Mouse (Mus musculus): Measurements from ENCODE around the gene Scamp3. TPM values are rescaled to one million over a fixed set of nuclear protein-coding genes. Genes with fewer than 3 reads are reported as not detected.
A peak's percentile ranks its signal among the peaks of the same experiment; 100 is the strongest.

Scamp3 gene
- polyA plus RNA-seq, 1 experiment = 96.1 TPM

DNA sequence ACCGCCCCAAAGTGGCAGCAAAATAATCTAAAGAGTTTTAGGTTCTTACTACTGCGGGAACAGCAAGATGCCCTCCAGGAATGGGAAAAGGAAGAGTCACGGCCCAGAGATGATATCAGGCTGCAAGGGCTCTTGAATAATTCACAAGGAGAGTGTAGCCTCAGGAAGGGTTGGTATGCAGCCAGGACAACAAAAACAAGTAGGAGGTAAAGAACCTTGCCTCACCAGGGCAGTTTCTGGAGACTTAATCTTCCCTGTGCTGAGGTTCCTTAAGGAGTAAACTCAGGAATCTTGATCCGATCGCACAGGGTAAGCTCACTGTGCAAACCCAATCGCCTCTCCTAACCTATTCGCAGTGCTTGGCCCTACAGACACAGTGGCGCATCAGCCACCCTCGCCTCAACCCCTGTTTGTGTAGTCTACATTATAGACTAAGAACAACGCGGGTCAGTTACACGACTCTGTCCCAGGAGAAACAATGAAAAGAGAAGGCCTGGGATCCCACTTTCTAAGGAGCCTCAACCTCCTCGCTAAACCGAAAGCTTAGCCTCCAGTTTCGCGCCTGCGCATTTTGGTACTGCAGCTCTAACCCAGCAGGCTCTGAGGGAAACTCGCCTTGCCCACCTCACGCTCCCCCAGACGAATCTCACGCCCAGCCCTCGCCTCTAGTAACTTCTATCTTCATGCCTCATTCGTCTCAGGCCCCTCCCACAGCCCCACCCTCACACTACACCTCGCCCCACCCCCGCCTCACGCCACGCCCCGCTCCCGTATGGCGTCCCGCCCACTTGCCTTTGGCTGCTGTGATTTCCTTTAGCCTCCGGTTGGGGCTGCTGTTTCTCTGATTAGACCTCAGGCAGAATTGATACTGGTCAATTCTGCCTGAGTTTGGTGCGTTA is 19.0 kb downstream of the Scamp3 start:
- TF ChIP-seq CTCF (IDR thresholded peaks at IDR 0.05; ENCODE audit: extremely low read depth, insufficient read length, insufficient replicate concordance, low read depth, low read length) (peak; percentile 51; the same call in 1 of the 2 replicates), POLR2A (IDR thresholded peaks at IDR 0.05; ENCODE audit: low read depth, low read length) (peak; percentile 51; the same call in 1 of the 2 replicates)
- peaks cover 5% of the 10 kb centered on the region; the same call in 1 of the 2 replicates for H3K4me1 ChIP-seq (ENCODE audit: control insufficient read depth, insufficient read depth, insufficient read length, low read length)
- H3K36me3 ChIP-seq (ENCODE audit: control insufficient read depth, insufficient read depth, low read length) = no peaks in the 10 kb centered on the region
- H3K4me3 ChIP-seq (ENCODE audit: low read depth, low read length) = peak overlapping the region; percentile 61
- H3K27me3 ChIP-seq (ENCODE audit: control insufficient read depth, insufficient read depth, low read length) = no peaks in the 10 kb centered on the region
- peak overlapping the region; percentile 65 for H3K27ac ChIP-seq (ENCODE audit: insufficient read depth, low read depth, low read length)
- 7% methylated on average over 33 of the region's 33 CpGs for WGBS

DNA sequence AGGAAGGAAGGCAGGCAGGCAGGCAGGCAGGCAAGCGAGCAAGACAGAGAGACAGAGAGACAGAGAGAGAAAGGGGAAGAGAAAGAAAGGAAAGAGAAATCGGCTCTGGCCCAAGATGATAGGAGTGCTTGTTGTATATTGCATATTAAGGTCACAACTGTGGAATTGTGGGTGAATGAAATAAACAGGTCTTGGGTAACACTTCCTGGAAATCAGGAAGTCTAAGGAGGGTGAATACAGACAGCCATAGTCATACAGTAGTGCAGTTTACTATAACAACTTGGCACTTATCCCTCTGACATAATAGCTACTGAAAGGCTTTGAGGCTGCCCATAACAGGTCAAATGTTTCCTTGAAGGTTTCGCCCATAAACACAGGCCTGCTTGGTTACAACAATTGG is 22.6 kb downstream of the Scamp3 start:
- H3K4me1 ChIP-seq (ENCODE audit: control insufficient read depth, insufficient read depth, insufficient read length, low read length) = peaks cover 8% of the 10 kb centered on the region; the same call in 1 of the 2 replicates
- WGBS = 68% methylated on average over 3 of the region's 3 CpGs
- H3K27ac ChIP-seq (ENCODE audit: insufficient read depth, low read depth, low read length) = no peak overlapping the region
- TF ChIP-seq POLR2A (IDR thresholded peaks at IDR 0.05; ENCODE audit: low read depth, low read length) (no peak), CTCF (IDR thresholded peaks at IDR 0.05; ENCODE audit: extremely low read depth, insufficient read length, insufficient replicate concordance, low read depth, low read length) (no peak)
- H3K36me3 ChIP-seq (ENCODE audit: control insufficient read depth, insufficient read depth, low read length) = peaks cover 8% of the 10 kb centered on the region; the same call in 1 of the 2 replicates
- no peak overlapping the region for H3K4me3 ChIP-seq (ENCODE audit: low read depth, low read length)
- H3K27me3 ChIP-seq (ENCODE audit: control insufficient read depth, insufficient read depth, low read length) = no peaks in the 10 kb centered on the region

DNA sequence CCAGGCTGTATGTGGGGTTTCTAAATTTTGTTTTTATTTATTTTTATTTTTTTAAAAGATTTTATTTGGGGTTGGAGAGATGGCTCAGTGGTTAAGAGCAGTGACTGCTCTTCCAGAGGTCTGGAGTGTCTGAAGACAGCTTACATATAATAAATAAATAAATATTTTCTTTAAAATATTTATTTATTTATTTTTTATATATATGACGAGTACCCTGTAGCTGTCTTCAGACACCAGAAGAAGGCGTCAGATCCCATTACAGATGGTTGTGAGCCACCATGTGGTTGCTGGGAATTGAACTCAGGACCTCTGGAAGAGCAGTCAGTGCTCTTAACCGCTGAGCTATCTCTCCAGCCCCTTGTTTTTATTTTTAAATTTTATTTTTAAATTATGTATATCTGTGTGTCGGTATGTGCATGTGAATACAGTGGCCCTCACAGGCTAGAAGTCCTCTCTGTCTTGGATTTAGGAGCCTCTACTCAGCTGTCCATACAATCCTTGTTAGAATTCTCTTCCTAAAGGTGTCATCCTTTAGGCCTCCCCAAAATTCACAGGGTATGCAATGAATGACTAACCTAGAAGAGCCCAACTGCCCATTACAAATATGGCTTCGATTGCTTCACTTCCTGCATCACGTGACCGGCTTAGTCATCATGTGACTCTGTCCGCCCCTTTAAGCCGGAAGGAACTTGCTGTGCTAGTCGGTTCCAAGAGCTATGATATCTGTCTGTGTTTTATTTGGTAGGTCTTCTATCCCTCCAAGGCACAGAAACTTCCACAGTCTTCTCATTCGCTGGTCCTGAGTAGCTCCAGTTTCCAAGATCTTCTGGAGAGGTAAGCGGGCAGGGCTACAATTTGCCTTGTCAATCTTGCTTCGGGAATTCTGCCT is 25.2 kb downstream of the Scamp3 start, which contains the start of gene Gba:
TSS of gene Gba (plus strand) at position 676 of the 889 bp plus-strand sequence.
- peak within 1 kb of the TSS; percentile 36; the same call in 1 of the 2 replicates for H3K27ac ChIP-seq (ENCODE audit: insufficient read depth, low read depth, low read length)
- H3K4me3 ChIP-seq (ENCODE audit: low read depth, low read length) = peak within 1 kb of the TSS; percentile 61
- peaks cover 4% of the 10 kb centered on the region; the same call in 1 of the 2 replicates for H3K4me1 ChIP-seq (ENCODE audit: control insufficient read depth, insufficient read depth, insufficient read length, low read length)
- TF ChIP-seq POLR2A (IDR thresholded peaks at IDR 0.05; ENCODE audit: low read depth, low read length) (no peak), CTCF (IDR thresholded peaks at IDR 0.05; ENCODE audit: extremely low read depth, insufficient read length, insufficient replicate concordance, low read depth, low read length) (no peak)
- no peaks in the 10 kb centered on the region for H3K27me3 ChIP-seq (ENCODE audit: control insufficient read depth, insufficient read depth, low read length)
- peaks cover 33% of the 10 kb centered on the region for H3K36me3 ChIP-seq (ENCODE audit: control insufficient read depth, insufficient read depth, low read length)
- 19% methylated on average over 13 of the region's 13 CpGs for WGBS

DNA sequence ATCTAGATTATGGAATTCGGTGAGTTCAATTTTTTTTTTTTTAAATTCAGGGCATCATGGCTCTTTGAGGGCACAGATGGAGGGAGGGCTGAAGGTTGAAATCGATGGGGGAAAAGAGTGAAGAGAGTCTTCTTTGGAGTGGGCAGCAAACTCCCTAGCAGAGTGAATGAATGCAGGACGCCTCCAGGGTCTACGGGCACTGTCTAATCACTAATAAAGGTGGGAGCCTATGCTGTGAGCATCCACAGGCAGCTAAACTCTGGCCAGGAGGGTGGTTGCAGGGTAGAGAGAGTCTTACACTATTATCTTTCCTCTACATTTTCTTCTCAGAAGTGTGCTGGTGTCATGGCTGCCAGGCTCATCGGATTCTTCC is 25.9 kb downstream of the Scamp3 start:
- H3K36me3 ChIP-seq (ENCODE audit: control insufficient read depth, insufficient read depth, low read length) = peaks cover 40% of the 10 kb centered on the region
- no peak for TF ChIP-seq POLR2A (IDR thresholded peaks at IDR 0.05; ENCODE audit: low read depth, low read length)
- TF ChIP-seq CTCF (IDR thresholded peaks at IDR 0.05; ENCODE audit: extremely low read depth, insufficient read length, insufficient replicate concordance, low read depth, low read length) = no peak
- H3K4me1 ChIP-seq (ENCODE audit: control insufficient read depth, insufficient read depth, insufficient read length, low read length) = peaks cover 4% of the 10 kb centered on the region; the same call in 1 of the 2 replicates
- H3K27me3 ChIP-seq (ENCODE audit: control insufficient read depth, insufficient read depth, low read length) = no peaks in the 10 kb centered on the region
- peak overlapping the region; percentile 61 for H3K4me3 ChIP-seq (ENCODE audit: low read depth, low read length)
- H3K27ac ChIP-seq (ENCODE audit: insufficient read depth, low read depth, low read length) = peak overlapping the region; percentile 36; the same call in 1 of the 2 replicates
- WGBS = 18% methylated on average over 5 of the region's 5 CpGs

DNA sequence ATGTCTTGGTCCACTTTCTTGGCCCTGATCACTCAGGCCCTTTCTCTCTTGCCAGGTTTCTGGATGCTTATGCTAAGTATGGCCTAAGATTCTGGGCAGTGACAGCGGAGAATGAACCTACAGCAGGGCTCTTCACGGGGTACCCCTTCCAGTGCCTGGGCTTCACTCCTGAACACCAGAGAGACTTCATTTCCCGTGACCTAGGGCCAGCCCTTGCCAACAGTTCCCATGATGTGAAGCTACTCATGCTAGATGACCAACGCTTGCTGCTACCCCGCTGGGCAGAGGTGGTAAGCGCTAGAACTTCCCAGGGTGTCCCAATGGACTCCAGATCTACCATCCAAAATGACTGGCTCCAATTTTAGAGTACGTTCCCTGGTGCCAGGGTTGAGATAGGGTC is 28.8 kb downstream of the Scamp3 start:
- Histone ChIP-seq H3K27ac (ENCODE audit: insufficient read depth, low read depth, low read length) (no peak overlapping the region), H3K36me3 (ENCODE audit: control insufficient read depth, insufficient read depth, low read length) (peaks cover 63% of the 10 kb centered on the region), H3K27me3 (ENCODE audit: control insufficient read depth, insufficient read depth, low read length) (no peaks in the 10 kb centered on the region), H3K4me1 (ENCODE audit: control insufficient read depth, insufficient read depth, insufficient read length, low read length) (peaks cover 4% of the 10 kb centered on the region; the same call in 1 of the 2 replicates), H3K4me3 (ENCODE audit: low read depth, low read length) (no peak overlapping the region)
- 94% methylated on average over 7 of the region's 7 CpGs for WGBS
- no peak for TF ChIP-seq CTCF (IDR thresholded peaks at IDR 0.05; ENCODE audit: extremely low read depth, insufficient read length, insufficient replicate concordance, low read depth, low read length)
- TF ChIP-seq POLR2A (IDR thresholded peaks at IDR 0.05; ENCODE audit: low read depth, low read length) = no peak

DNA sequence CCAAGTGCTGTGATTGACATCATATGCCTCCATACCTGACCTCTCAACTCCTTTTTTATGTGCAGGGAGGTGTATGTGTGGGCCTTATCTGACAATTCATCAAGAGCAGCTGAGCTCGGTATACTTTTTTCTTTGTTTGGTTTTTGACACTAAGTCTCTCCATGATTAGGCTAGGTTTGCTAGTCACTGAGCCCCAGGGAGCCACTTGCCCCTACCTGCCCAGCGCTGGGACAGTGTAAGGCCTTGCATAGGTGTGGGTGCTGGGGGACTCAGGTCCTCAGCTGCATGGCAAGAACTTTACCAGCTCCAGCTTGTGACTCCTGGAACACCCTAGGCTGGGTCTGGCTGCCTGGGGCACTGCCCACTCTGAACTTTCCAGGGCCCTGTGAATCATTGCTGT is 29.4 kb downstream of the Scamp3 start:
- 67% methylated on average over 2 of the region's 2 CpGs for WGBS
- no peaks in the 10 kb centered on the region for H3K27me3 ChIP-seq (ENCODE audit: control insufficient read depth, insufficient read depth, low read length)
- H3K4me1 ChIP-seq (ENCODE audit: control insufficient read depth, insufficient read depth, insufficient read length, low read length) = peaks cover 4% of the 10 kb centered on the region; the same call in 1 of the 2 replicates
- TF ChIP-seq CTCF (IDR thresholded peaks at IDR 0.05; ENCODE audit: extremely low read depth, insufficient read length, insufficient replicate concordance, low read depth, low read length) = no peak
- TF ChIP-seq POLR2A (IDR thresholded peaks at IDR 0.05; ENCODE audit: low read depth, low read length) = no peak
- H3K4me3 ChIP-seq (ENCODE audit: low read depth, low read length) = no peak overlapping the region
- H3K27ac ChIP-seq (ENCODE audit: insufficient read depth, low read depth, low read length) = no peak overlapping the region
- peaks cover 63% of the 10 kb centered on the region for H3K36me3 ChIP-seq (ENCODE audit: control insufficient read depth, insufficient read depth, low read length)
